Mouse (Mus musculus) gastrocnemius, postnatal 36 days (tissue): ENCODE results near the gene Zfp105. TPM values are rescaled to one million over a fixed set of nuclear protein-coding genes. Genes with fewer than 3 reads are reported as not detected.

Experiments used
- DNase-seq, 2 experiments: peaks; one replicate each; pipeline ENCODE4 v3.0.0; 2022
- intact Hi-C: fragments of 180-260 bp; cut with DNase I; formaldehyde crosslinking; loops from one replicate; pipeline ENCODE4 v1.15.1; 2025
- long read RNA-seq, 2 experiments: library from polyadenylated mRNA; stranded (forward); transcript quantifications; one replicate each; pipeline ENCODE4 v2.0.0; 2021
- total RNA-seq, 2 experiments: library from RNA; stranded (reverse); gene quantifications; 2 replicates each; pipeline ENCODE4 v1.2.3; 2021

Zfp105 gene
- total RNA-seq, result 1 to 10 TPM in 1 of 2 experiments, under 1 TPM in 1; 0.84 to 1.0 TPM
- long read RNA-seq, experiment 1, partial matches to known transcripts, result 0 of 2 reads
- long read RNA-seq, experiment 1, other reads (novel, unspliced or antisense), result 0 of 2 reads
- long read RNA-seq, experiment 2, result 0 reads

DNA sequence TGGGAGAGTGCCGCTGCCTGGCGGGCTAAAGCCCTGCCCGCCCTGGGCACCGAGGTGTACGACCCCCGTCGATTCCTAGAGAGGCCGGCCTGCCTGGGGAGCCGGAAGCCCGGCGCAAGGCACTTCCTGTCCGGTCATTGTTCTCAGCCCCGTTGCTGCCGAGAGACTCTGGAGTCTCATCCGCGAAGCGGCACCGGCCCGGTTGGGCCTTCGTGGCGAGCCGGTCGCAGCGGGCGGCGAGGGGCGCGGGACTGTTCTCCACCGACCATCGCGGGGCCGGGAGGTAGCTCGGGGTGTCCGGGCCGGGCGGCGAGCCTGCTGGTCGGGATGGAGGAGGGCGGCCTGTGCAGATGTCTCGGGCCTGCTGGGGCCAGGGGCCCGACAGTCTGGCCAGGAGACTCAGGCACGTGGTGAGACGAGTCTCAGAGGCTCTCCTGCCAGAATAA, at the start of gene Zfp105:
Zfp105 (plus strand) TSS at position 137 of the 446 bp plus-strand sequence.
- peak; percentile 34 to 66 for DNase-seq
- intact Hi-C loops, result no loop called here

DNA sequence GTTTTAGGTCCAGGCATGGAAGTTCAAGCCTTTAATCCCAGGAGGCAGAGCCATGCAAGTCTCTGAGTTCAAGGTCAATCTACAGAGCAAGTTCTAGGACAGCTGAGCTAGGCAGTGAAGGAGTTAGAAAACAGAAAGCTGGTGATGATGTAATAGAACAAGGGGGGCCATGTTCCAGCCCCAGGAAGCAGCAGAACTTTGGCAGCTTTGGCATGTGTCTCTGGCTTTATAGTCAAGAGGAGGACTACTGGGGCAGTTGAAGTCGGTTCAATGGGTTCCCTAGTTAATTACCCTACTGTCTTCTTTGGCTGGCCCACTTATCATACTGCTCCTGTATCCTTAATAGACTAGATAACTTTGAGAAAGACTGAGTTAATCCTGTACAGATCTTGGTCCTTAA, 48.2 kb upstream of the Zfp105 start:
- DNase-seq, result no peak
- intact Hi-C loops, result no loop called here

DNA sequence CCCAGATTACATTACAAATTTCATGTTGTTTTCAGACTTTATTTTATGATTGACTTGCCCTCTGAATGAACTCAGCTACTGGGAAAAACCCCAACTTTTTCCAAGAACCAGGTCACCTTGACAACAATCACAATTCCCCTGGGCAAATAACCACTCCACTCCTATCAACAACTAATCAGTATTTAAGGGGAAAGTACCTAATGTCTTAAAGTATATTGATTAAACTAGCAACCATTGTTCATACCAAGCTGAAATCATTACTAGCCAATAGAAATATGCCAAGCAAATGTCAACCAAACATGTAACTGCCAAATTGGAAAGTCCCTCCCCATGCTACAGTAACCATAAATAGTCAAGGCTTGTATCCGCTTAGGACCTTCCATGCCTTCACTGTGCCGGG, 47.7 kb upstream of the Zfp105 start:
- intact Hi-C loops, result no loop called here
- DNase-seq, result no peak

- DNase-seq, result no peak
- intact Hi-C loops, result no loop called here
Observed at GRCm38 (mm10) chr9:122885385-122885784, 37.5 kb upstream of the Zfp105 start, which contains the start of gene Zkscan7. Gene Zkscan7 (plus strand): TSS chr9:122885685.

DNA sequence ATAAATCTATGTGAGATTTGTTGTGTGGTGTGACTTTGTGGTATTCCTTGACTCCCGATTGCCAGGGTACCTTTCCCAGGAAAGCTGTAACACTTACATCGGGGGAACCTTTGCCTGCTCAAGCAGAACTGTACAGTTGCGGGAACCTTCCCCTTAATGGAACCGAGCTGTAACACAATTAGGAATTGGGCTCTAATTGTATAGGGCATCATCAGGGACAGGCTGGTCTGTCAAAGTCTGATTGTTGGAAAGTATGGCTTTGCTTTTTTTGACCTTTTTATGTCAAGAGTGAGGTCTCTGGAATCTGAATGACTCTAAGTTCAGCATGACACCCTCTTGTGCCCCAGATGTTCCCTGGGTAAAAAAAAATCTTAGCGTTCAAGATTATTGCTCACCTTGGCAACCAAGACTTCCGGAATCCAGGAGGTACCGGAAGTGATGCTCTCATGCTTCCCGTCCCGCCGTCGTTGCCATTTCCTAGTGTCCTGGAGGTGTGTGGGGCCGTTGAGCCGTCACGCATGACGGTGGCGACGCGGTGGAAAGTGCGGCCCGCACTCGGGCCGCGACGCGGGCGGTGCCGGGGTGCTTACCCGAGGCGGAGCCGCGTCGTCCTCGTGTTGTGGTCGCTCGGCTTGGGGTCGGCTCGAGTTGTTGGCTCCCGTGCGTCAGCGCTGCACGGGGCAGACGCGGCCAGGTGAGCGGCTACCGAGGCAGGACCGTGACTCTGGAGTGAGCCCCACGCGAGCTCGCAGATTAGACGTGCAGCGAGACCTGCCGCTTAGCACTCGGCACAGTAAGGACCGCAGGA, 36.3 kb upstream of the Zfp105 start:
- DNase-seq, result peak; percentile 23 to 29
- intact Hi-C loops, result no loop called here

- no peak for DNase-seq
- intact Hi-C loops, result no loop called here
Observed at GRCm38 (mm10) chr9:122901047-122901446, 21.8 kb upstream of the Zfp105 start.

DNA sequence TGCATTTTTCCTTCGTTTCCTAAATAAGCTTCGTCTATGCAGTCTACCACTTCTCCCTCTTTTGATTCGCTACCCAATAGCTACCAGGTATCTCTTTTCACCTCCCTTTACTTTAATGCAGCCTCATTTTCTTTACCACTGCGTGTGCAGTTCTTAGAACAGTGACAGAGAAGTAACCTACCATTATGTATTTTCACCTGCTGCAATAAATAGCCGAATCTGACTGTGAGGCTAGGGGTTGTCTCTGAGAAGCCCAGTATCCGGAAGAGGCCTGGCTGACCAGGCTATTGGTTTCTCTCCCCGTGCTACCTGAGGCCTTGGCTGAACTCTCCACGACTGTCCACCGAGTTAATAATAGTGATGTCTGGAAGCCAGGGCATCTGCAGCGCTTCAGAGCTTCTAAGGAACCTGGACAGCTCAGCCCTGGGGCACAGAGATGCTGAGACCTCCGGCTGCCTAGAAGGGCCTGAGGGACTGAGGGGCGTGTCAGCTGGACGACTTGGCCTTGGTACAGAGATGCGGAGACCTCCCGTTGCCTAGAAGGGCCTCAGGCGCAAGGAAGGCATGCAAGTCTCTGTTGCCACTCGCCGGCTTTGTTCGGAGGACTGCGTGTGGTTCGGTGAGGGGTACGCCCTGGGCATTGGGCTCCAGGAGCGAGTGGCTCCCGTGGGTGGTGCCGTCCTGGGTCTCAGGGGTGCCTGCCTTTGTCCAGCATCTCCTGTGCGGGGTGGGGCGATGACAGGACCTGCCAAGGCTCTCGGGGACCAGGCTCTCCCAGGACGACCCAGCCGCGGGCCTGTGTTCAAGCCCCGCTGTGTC, 19.9 kb upstream of the Zfp105 start:
- intact Hi-C loops, result no loop called here
- peak; percentile 16 to 24 for DNase-seq

DNA sequence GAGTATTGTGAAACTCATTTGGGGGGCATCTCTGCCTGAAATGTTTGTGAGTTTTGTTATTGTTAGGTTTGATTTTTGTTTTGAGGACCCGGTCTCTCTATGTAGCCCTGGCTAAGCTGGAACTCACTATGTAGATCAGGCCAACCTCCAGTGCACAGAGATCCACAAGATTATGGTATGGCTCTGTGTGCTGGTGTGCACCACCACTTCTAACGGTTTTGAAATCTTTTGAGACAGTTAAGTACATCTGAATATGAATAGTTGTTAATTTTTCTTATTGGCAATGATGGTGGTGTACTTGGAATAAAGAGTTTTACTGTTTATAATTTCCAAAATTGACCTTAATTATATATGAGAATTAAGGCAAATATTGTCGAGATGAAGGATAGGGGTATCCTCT, 436 bp upstream of the Zfp105 start:
- no peak for DNase-seq
- intact Hi-C loops, result no loop called here

GRCm38 (mm10) chr9:122928915-122929314, 6.0 kb downstream of the Zfp105 start:
- DNase-seq, result no peak
- intact Hi-C loops, result no loop called here

DNA sequence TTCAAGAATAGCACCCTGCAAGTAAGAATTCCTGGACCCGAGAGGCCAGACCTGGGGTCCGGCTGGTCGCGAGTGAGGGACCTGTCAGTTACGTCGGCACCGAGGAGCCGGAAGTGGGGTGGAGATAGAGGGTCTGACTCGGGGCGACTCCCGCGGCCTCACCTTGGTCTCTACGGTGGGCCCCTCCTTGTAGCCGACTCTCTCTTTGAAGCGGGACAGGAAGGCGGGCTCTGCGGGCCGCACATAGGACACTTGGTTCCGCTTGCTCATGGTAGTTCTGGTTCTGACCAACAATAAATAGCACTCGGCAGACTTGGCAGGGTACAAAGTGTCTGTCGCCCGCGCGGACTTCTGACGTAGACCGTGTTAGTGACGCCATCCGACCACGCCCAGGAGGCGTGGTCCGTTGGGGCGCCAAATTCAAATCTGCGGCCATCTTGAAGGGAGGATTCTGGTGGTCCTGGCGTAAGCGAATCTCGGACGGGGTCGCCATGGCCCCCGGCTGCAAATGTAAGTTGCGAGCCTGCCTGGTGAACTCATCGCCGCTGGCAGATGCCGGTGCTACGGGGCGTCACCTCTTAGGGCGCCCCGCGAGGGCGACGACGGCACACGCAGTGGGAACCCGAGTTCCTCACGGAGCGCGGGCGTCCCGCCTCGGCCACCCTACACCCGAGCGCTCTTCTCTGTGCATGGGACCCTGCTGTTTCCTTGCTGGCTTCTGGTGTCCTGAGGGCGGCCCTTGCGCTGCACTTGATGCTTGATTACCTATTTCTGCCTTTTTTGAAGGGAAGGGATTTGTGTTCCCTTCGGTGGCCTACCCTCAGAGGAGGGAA, 28.0 kb downstream of the Zfp105 start, which contains the start of the genes 1110059G10Rik and Kif15:
1110059G10Rik (minus strand) TSS at position 358 of the 833 bp plus-strand sequence.
Kif15 (plus strand) TSS at position 404 of the 833 bp plus-strand sequence.
- intact Hi-C loops, result no loop called here
- DNase-seq, result peak; percentile 86 to 94

Other genes starting within 250 kb of the Zfp105 start
- gene Topaz1, start 175.7 kb upstream of the Zfp105 start, total RNA-seq, result not detected
- 10 to 100 TPM; 22.4 to 26.4 TPM for gene Tcaim, start 117.5 kb upstream of the Zfp105 start, total RNA-seq
- not detected for gene Gm35549, start 79.0 kb upstream of the Zfp105 start, total RNA-seq
- 10 to 100 TPM; 27.6 to 35.0 TPM for gene Zfp445, start 57.1 kb upstream of the Zfp105 start, total RNA-seq
- 1 to 10 TPM; 3.3 to 3.4 TPM for gene Zkscan7, start 37.4 kb upstream of the Zfp105 start, total RNA-seq
- 1 to 10 TPM; 7.6 to 8.5 TPM for gene 1110059G10Rik, start 27.9 kb downstream of the Zfp105 start, total RNA-seq
- gene Kif15, start 28.0 kb downstream of the Zfp105 start, total RNA-seq, result under 1 TPM; 0.36 to 0.52 TPM
- gene Tmem42, start 98.3 kb downstream of the Zfp105 start, total RNA-seq, result 10 to 100 TPM in 1 of 2 experiments, 1 to 10 TPM in 1; 9.2 to 10.6 TPM
- not detected for gene Tgm4, start 111.7 kb downstream of the Zfp105 start, total RNA-seq
- 10 to 100 TPM; 47.5 to 56.3 TPM for gene Zdhhc3, start 190.1 kb downstream of the Zfp105 start, total RNA-seq
- gene Exosc7, start 190.1 kb downstream of the Zfp105 start, total RNA-seq, result 10 to 100 TPM; 16.6 to 19.7 TPM
- gene Clec3b, start 227.9 kb downstream of the Zfp105 start, total RNA-seq, result 10 to 100 TPM; 36.8 to 42.0 TPM